Mouse (Mus musculus) forebrain, embryonic 15.5 days (tissue): ENCODE results near the gene Hist1h2bg. TPM values are rescaled to one million over a fixed set of nuclear protein-coding genes. Genes with fewer than 3 reads are reported as not detected.
A peak's percentile ranks its signal among the peaks of the same experiment; 100 is the strongest.
"Not testable (repeated sequence)": the region's sequence is repeated elsewhere in the genome, so short reads cannot be mapped to it uniquely, and the experiment has no call there.

ENCODE experiments used
- ATAC-seq: fragments of 200-750 bp; cut with Nextera tagmentation; replicated peaks from 2 replicates; pipeline ENCODE4 v1.8.0; 2017; ENCODE audit warnings: mild to moderate bottlenecking, moderate TSS enrichment, moderate library complexity
- H3K27ac ChIP-seq: fragments of 300-500 bp; sonication (generic); replicated peaks from 2 replicates; pipeline ENCODE4 v1.5.1; 2015; ENCODE audit warnings: mild to moderate bottlenecking, inconsistent platforms
- H3K27me3 ChIP-seq: fragments of 300-500 bp; sonication (generic); 2 replicates; pipeline ENCODE4 v1.6.1; 2015; ENCODE audit warnings: inconsistent platforms
- H3K36me3 ChIP-seq: fragments of 300-500 bp; sonication (generic); 2 replicates; pipeline ENCODE4 v1.6.1; 2015; ENCODE audit warnings: mild to moderate bottlenecking, inconsistent platforms
- H3K4me1 ChIP-seq: fragments of 300-500 bp; sonication (generic); 2 replicates; pipeline ENCODE4 v1.6.1; 2015; ENCODE audit warnings: inconsistent platforms
- H3K4me2 ChIP-seq: fragments of 300-500 bp; sonication (generic); replicated peaks from 2 replicates; pipeline ENCODE4 v1.6.1; 2015; ENCODE audit warnings: mild to moderate bottlenecking, inconsistent platforms
- H3K4me3 ChIP-seq: fragments of 300-500 bp; sonication (generic); 2 replicates; pipeline ENCODE4 v1.5.1; 2015; ENCODE audit warnings: mild to moderate bottlenecking, inconsistent platforms
- H3K9ac ChIP-seq: fragments of 300-500 bp; sonication (generic); replicated peaks from 2 replicates; pipeline ENCODE4 v1.6.1; 2015; ENCODE audit warnings: mild to moderate bottlenecking, inconsistent platforms
- H3K9me3 ChIP-seq: fragments of 300-500 bp; sonication (generic); 2 replicates; pipeline ENCODE4 v1.6.1; 2016; ENCODE audit warnings: inconsistent platforms
- WGBS: fragments of 180-500 bp; shearing (Covaris S2); methylation state at CpG from one replicate; pipeline ENCODE4 v1.1.7; 2015; ENCODE audit warnings: mixed read lengths; 5-methylcytosine and 5-hydroxymethylcytosine counted together
- polyA plus RNA-seq: library from polyadenylated mRNA; unstranded; fragments of >200 nt; fragmentation: Nextera tagmentation; extraction: Ambion mirVana; gene quantifications from 2 replicates; pipeline ENCODE4 v1.2.1, GENCODE M21; 2015

Gene Hist1h2bg
- polyA plus RNA-seq, 1 experiment from 2014 or later = 5.6 TPM

DNA sequence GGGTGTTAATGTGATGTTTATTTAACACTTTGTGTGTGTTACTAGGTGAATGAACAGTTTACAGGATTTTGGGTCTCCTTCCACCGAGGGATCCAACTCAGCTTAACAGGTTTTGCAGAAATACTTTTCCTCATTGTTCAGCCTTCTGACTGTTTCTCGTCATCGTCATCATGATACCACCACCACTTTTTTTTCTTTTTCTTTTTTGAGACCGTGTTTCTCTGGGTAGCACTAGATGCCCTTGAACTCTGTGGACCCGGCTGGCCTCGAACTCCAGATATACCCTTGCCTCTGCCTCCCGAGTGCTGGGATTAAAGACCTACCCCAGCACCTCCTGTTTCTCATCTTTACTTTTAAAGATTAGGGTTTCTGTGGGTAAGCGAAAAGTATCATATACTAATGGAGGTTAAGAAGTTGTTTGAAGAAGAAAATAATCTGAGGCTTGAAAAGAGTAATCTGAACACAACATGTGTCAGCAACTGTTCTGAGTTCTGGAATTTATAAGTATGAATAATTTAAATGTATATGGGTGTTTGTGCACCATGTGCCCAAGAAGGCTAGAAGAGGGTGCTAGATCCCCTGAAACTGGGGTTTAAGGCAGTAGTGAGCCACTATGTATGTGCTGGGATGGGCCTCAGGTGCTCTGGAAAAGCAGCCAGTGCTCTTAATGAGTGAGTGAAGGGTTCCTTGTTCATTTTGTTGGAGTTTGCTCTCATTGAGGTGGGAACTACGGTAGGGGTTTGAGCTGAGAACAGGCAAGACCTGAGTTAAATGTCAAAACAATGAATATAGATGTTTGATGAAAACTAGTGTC lies 38.7 kb upstream of the Hist1h2bg start:
- no peak for ATAC-seq
- Histone ChIP-seq H3K4me2 (peak overlapping the region; percentile 82), H3K36me3 (no peaks in the 10 kb centered on the region), H3K4me1 (peaks cover 59% of the 10 kb centered on the region), H3K4me3 (peak overlapping the region; percentile 58), H3K27me3 (no peaks in the 10 kb centered on the region), H3K27ac (peak overlapping the region; percentile 99), H3K9ac (peak overlapping the region; percentile 78), H3K9me3 (no peaks in the 10 kb centered on the region)
- 14% methylated on average over 9 of the region's 9 CpGs for WGBS

DNA sequence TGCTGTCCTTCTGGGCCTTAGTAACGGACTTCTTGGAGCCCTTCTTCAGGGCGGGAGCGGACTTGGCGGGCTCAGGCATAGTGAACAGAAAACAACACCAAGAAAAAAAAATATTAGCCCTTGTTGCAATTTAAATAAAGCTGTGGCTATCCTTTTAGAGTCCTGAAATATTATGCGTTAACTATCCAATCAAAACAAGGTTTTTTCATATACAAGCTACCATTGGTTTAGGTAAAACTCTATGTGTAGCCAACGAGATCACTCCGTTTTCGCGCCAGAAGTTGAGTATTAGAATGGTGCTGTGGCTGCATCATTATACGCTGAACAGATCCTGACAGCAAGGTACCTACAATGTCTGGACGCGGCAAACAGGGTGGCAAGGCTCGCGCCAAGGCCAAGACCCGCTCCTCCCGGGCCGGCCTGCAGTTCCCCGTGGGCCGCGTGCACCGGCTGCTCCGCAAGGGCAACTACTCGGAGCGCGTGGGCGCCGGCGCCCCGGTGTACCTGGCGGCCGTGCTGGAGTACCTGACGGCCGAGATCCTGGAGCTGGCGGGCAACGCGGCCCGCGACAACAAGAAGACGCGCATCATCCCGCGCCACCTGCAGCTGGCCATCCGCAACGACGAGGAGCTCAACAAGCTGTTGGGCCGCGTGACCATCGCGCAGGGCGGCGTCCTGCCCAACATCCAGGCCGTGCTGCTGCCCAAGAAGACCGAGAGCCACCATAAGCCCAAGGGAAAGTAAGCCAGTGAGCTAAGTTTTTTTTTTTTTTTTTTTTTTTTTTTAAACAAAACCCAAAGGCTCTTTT lies 37.4 kb upstream of the Hist1h2bg start, which contains the start of gene Hist1h2af:
Gene Hist1h2af, plus strand, starts transcription at position 347 of the 808 bp plus-strand sequence.
- peak; percentile 42 for ATAC-seq
- WGBS = under 1% methylated on average over 30 of the region's 53 CpGs

DNA sequence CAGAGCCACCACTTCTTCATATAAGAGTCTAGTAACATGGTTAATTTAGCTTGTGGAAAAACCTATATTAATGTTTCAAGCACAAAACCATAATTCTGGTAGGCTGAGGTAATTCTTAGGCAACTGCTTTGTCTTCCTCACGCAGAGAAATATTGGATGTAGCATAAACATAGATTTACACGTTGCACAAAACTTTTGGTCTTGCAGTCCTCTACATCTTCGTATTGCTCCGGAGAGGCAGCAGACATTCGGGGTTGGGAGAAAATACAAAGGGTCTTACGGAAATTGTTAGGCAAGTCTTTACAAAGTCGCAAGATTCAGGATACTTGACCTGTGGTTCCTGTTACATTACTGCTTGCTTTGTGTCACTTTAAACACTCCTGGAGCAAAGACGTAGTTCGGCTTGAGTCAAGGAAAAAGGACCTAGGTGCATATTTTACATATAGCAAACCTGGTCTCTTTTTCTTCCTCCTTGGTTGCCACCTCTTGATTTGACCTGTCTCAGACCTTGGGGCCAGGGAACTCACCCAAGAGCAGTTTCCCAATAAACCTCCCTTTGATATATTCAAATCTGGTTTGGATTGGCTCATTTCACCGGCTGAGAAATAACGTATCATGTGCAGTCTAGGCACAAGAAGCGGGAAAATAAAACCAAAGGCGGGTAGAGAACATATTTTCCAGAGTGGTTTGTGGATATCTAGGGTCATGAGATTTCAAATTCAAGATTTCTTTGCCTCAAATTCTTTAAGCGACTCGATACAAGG lies 36.6 kb upstream of the Hist1h2bg start:
- H3K36me3 ChIP-seq = no peaks in the 10 kb centered on the region
- H3K4me2 ChIP-seq = peak overlapping the region; percentile 82
- H3K27me3 ChIP-seq = no peaks in the 10 kb centered on the region
- H3K9me3 ChIP-seq = no peaks in the 10 kb centered on the region
- peak overlapping the region; percentile 46 for H3K9ac ChIP-seq
- under 1% methylated on average over 15 of the region's 15 CpGs for WGBS
- peak overlapping the region; percentile 99 for H3K27ac ChIP-seq
- no peak for ATAC-seq
- peaks cover 52% of the 10 kb centered on the region for H3K4me1 ChIP-seq
- peak overlapping the region; percentile 58 for H3K4me3 ChIP-seq

More for the DNA sequence above, 37.4 kb upstream of the Hist1h2bg start, which contains the start of gene Hist1h2af:
- H3K27ac ChIP-seq = peak within 1 kb of the TSS; percentile 99
- H3K4me2 ChIP-seq = peak within 1 kb of the TSS; percentile 82
- H3K9ac ChIP-seq = peak within 1 kb of the TSS; percentile 46
- H3K36me3 ChIP-seq, H3K27me3 ChIP-seq, H3K9me3 ChIP-seq: not testable (repeated sequence)
- H3K4me1 ChIP-seq = peaks cover 59% of the 10 kb centered on the region
- H3K4me3 ChIP-seq = peak within 1 kb of the TSS; percentile 58

GRCm38 (mm10) chr13:23535137-23536075 lies 35.8 kb upstream of the Hist1h2bg start, which contains the start of gene Hist1h3g:
Gene Hist1h3g, plus strand, starts transcription at chr13:23535422.
- WGBS = under 1% methylated on average over 49 of the region's 62 CpGs
- ATAC-seq = peak; percentile 92
- not testable (repeated sequence) for H3K9me3 ChIP-seq, H3K36me3 ChIP-seq, H3K27me3 ChIP-seq
- peaks cover 47% of the 10 kb centered on the region for H3K4me1 ChIP-seq
- H3K4me3 ChIP-seq = peak within 1 kb of the TSS; percentile 58
- peak within 1 kb of the TSS; percentile 46 for H3K9ac ChIP-seq
- H3K27ac ChIP-seq = peak within 1 kb of the TSS; percentile 99
- H3K4me2 ChIP-seq = peak within 1 kb of the TSS; percentile 82

DNA sequence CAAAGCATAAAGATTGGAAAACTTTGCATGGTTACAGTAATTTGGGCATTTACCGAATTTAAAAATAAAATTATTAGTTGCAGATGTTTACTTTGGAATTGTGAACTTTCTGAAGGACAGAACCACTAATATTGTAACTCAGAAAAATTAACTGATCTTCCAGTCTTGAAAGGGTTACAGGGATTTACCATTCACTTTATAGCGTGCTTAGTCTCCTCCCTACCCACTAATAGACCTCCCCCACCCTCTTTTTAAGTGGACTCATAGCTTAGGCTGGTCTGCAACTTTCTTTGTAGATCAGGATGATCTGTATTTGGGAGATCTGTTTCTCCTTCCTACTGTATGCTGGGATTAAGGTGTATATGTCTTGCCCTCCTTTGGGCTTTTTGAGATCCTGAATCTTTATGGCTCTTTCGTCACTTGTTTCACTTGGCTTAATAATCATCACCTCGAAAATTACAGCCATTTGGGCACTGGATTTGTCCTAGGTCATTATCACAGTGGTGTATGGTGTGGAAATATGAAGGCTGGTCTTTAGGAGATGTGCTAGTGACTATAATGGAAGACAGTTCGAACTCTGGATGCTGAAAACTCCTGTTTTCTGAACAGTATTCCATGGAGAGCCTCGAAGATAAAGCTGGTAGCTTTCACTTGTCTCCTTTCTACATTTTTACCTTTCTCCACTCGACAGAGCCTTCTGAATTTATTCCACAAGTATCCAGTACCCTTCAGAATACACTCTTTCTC lies 34.9 kb upstream of the Hist1h2bg start:
- no peak for ATAC-seq
- Histone ChIP-seq H3K4me1 (peaks cover 47% of the 10 kb centered on the region), H3K9me3 (no peaks in the 10 kb centered on the region), H3K4me3 (peak overlapping the region; percentile 58), H3K27me3 (no peaks in the 10 kb centered on the region), H3K9ac (peak overlapping the region; percentile 32), H3K4me2 (peak overlapping the region; percentile 82), H3K36me3 (no peaks in the 10 kb centered on the region), H3K27ac (0 out of 2 replicates have a peak overlapping the region, but pooled peaks have one; percentile 14)
- WGBS = 13% methylated on average over 7 of the region's 7 CpGs

DNA sequence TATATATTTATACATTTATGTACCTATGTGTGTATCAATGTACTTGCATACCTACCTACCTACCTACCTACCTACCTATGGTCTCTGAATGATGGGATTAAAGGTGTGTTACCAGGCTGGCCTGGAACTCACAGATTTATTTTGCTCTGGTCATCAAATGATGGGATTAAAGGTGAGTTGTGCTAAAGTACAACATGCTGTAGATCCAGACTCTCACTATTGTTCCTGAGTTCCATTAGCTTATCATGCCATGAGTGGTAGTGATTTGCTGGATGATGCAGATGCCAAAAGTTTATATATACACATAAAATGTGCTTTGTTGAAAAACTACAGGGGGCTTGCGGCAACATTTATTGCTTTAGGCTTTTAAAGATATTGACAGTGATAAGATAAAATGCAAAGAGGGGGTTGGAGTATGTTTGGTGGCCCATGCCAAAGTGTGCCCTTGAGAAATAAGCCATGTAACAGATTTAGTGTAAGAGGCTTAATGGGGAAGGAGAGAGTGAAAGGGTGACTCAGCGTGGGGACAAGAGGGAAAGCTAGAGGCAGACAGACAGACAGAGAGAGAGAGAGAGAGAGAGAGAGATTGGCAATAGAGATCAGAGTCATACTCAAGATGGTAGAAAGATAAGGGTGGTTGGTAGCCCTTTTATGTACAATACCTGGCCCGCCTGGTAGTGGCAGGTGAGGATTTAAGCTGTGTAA lies 34.0 kb upstream of the Hist1h2bg start:
- Histone ChIP-seq H3K27ac (no peak overlapping the region), H3K36me3 (no peaks in the 10 kb centered on the region), H3K4me1 (peaks cover 43% of the 10 kb centered on the region), H3K4me3 (no peak overlapping the region), H3K4me2 (peak overlapping the region; percentile 82), H3K9ac (no peak overlapping the region), H3K9me3 (no peaks in the 10 kb centered on the region), H3K27me3 (no peaks in the 10 kb centered on the region)
- 82% methylated on average over 3 of the region's 3 CpGs for WGBS
- ATAC-seq = no peak

DNA sequence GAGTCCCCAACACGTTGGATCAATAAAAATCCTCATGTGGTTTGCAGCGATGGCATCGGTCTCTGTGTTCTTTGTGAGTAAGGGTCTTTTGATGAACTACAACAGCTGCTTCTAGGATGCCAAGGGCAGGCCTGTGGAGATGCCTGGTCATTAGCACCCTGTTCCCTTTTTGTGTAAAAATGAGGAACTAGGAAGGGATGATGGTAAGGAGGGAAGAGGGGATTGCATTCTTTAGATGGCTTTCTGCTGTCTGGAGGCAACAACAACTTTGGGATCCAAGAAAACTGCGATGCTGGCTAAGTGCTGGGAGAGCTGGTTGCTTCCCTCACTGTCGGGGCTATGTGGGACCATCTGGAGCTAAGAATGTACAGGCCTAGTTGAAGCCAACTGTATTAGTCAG lies 32.9 kb upstream of the Hist1h2bg start:
- H3K36me3 ChIP-seq = no peaks in the 10 kb centered on the region
- ATAC-seq = no peak
- no peak overlapping the region for H3K4me2 ChIP-seq
- no peak overlapping the region for H3K4me3 ChIP-seq
- WGBS = 78% methylated on average over 5 of the region's 5 CpGs
- peaks cover 37% of the 10 kb centered on the region for H3K4me1 ChIP-seq
- no peaks in the 10 kb centered on the region for H3K9me3 ChIP-seq
- H3K9ac ChIP-seq = no peak overlapping the region
- no peak overlapping the region for H3K27ac ChIP-seq
- H3K27me3 ChIP-seq = no peaks in the 10 kb centered on the region

GRCm38 (mm10) chr13:23539821-23540220 lies 31.4 kb upstream of the Hist1h2bg start:
- WGBS = 75% methylated on average over 1 of the region's 1 CpGs
- H3K4me3 ChIP-seq, H3K9ac ChIP-seq, H3K4me2 ChIP-seq, H3K9me3 ChIP-seq, H3K27ac ChIP-seq, H3K27me3 ChIP-seq, ATAC-seq, H3K36me3 ChIP-seq: not testable (repeated sequence)
- H3K4me1 ChIP-seq = peaks cover 29% of the 10 kb centered on the region

GRCm38 (mm10) chr13:23541497-23541896 lies 29.7 kb upstream of the Hist1h2bg start:
- Histone ChIP-seq H3K9me3 (no peaks in the 10 kb centered on the region), H3K27ac (no peak overlapping the region), H3K4me1 (peaks cover 18% of the 10 kb centered on the region), H3K4me2 (no peak overlapping the region), H3K9ac (no peak overlapping the region), H3K36me3 (no peaks in the 10 kb centered on the region), H3K4me3 (no peak overlapping the region), H3K27me3 (no peaks in the 10 kb centered on the region)
- no peak for ATAC-seq
- WGBS = 83% methylated on average over 3 of the region's 3 CpGs
